Mouse (Mus musculus): Measurements from ENCODE around the gene Atxn2l. TPM values are rescaled to one million over a fixed set of nuclear protein-coding genes. Genes with fewer than 3 reads are reported as not detected.

The Atxn2l gene
- polyA plus RNA-seq, 1 experiment from 2014 or later: 30.3 TPM

DNA sequence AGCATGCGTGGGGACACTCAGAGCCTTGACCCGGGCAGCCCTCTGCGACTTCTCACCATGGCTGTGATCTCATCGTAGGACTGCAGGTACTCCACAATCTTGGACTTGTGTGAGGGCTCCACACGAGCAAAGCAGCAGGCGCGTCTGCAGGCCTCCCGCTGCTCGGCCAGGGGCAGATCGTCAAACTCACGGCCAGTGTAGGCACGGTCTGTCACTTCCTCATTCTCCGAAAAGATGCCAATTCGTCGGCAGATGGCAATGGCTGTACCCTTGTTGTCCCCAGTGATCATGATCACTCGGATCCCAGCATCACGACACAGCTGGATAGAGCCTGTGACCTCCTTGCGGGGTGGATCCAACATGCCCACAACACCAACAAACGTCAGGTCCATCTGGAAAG, 54.8 kb downstream of the Atxn2l start:
- no peak overlapping the region for H3K4me3 ChIP-seq (replicated peaks; ENCODE audit: low read depth, low read length)
- H3K36me3 ChIP-seq (ENCODE audit: insufficient read depth, low read length): peaks cover 32% of the 10 kb centered on the region
- H3K27ac ChIP-seq: no peak overlapping the region
- TF ChIP-seq CTCF (IDR thresholded peaks at IDR 0.05; ENCODE audit: low read depth): no peak
- H3K9me3 ChIP-seq (replicated peaks; ENCODE audit: low read length): no peaks in the 10 kb centered on the region
- no peaks in the 10 kb centered on the region for H3K4me1 ChIP-seq (replicated peaks; ENCODE audit: insufficient read depth, low read length)
- H3K27me3 ChIP-seq (ENCODE audit: insufficient read depth, low read length): no peaks in the 10 kb centered on the region
- no peak overlapping the region for H3K4me2 ChIP-seq (ENCODE audit: low read length)
- 89% methylated on average over 19 of the region's 19 CpGs for WGBS
- DNase-seq (ENCODE audit: low spot score): no peak
- no peak overlapping the region for H3K9ac ChIP-seq (ENCODE audit: low read depth, low read length)
- no peak for ATAC-seq (replicated peaks; ENCODE audit: low FRiP score, low read depth)

DNA sequence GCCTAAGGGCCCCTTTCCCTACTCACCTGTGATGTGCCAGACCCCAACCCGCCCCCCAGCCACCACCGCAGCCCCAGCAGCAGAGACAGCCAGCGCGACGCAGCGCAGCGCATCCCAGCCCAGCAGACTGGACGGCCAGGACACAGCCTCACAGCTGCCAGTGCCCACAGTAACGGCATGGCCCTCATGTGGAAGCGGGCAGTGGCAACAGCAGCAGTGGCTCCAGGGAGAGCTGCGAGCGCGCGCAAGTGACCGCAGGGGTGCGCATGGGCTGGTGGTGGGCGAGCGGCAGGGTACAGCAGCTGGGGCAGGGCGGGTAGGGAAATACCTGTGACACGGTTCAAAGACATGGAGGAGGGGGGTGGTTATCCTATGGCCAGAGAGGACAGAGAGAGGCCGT, 57.0 kb downstream of the Atxn2l start:
- Histone ChIP-seq H3K4me2 (ENCODE audit: low read length) (no peak overlapping the region), H3K4me3 (replicated peaks; ENCODE audit: low read depth, low read length) (no peak overlapping the region), H3K9me3 (replicated peaks; ENCODE audit: low read length) (no peaks in the 10 kb centered on the region), H3K4me1 (replicated peaks; ENCODE audit: insufficient read depth, low read length) (no peaks in the 10 kb centered on the region), H3K9ac (ENCODE audit: low read depth, low read length) (no peak overlapping the region), H3K27me3 (ENCODE audit: insufficient read depth, low read length) (no peaks in the 10 kb centered on the region), H3K36me3 (ENCODE audit: insufficient read depth, low read length) (peaks cover 32% of the 10 kb centered on the region), H3K27ac (no peak overlapping the region)
- DNase-seq (ENCODE audit: low spot score) (no peak), ATAC-seq (replicated peaks; ENCODE audit: low FRiP score, low read depth) (no peak)
- 94% methylated on average over 19 of the region's 21 CpGs for WGBS
- TF ChIP-seq CTCF (IDR thresholded peaks at IDR 0.05; ENCODE audit: low read depth): no peak

- 92% methylated on average over 15 of the region's 15 CpGs for WGBS
- Histone ChIP-seq H3K36me3 (ENCODE audit: insufficient read depth, low read length) (peaks cover 32% of the 10 kb centered on the region), H3K9me3 (replicated peaks; ENCODE audit: low read length) (no peaks in the 10 kb centered on the region), H3K4me3 (replicated peaks; ENCODE audit: low read depth, low read length) (no peak overlapping the region), H3K4me2 (ENCODE audit: low read length) (no peak overlapping the region), H3K9ac (ENCODE audit: low read depth, low read length) (no peak overlapping the region), H3K4me1 (replicated peaks; ENCODE audit: insufficient read depth, low read length) (no peaks in the 10 kb centered on the region), H3K27ac (no peak overlapping the region), H3K27me3 (ENCODE audit: insufficient read depth, low read length) (no peaks in the 10 kb centered on the region)
- TF ChIP-seq CTCF (IDR thresholded peaks at IDR 0.05; ENCODE audit: low read depth): no peak
- ATAC-seq (replicated peaks; ENCODE audit: low FRiP score, low read depth) (no peak), DNase-seq (ENCODE audit: low spot score) (no peak)
These were observed 58.0 kb downstream of the Atxn2l start for GRCm38 (mm10) chr7:126445104-126445815.

DNA sequence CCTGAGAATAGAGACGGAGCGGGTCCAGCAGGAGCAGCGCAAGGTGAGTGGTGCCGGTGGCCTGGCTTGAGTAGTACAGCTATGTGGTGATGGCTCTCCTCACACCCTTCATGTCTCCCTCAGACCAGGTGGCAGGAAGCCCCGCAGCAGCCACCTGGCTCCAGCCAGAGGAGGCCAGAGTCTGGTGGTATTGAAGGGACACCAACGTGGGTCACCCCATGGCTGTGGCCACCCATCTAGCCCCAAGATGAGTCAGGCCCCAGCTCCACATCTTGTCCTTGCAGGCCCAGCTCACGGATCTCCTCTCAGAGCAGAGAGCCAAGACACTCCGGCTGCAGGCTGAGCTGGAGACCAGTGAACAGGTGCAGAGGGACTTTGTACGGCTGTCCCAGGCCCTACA, 58.7 kb downstream of the Atxn2l start:
- peaks cover 32% of the 10 kb centered on the region for H3K36me3 ChIP-seq (ENCODE audit: insufficient read depth, low read length)
- no peak overlapping the region for H3K4me2 ChIP-seq (ENCODE audit: low read length)
- no peaks in the 10 kb centered on the region for H3K4me1 ChIP-seq (replicated peaks; ENCODE audit: insufficient read depth, low read length)
- ATAC-seq (replicated peaks; ENCODE audit: low FRiP score, low read depth) (no peak), DNase-seq (ENCODE audit: low spot score) (no peak)
- no peak overlapping the region for H3K4me3 ChIP-seq (replicated peaks; ENCODE audit: low read depth, low read length)
- no peaks in the 10 kb centered on the region for H3K9me3 ChIP-seq (replicated peaks; ENCODE audit: low read length)
- WGBS: 93% methylated on average over 9 of the region's 9 CpGs
- no peak for TF ChIP-seq CTCF (IDR thresholded peaks at IDR 0.05; ENCODE audit: low read depth)
- no peaks in the 10 kb centered on the region for H3K27me3 ChIP-seq (ENCODE audit: insufficient read depth, low read length)
- no peak overlapping the region for H3K9ac ChIP-seq (ENCODE audit: low read depth, low read length)
- H3K27ac ChIP-seq: no peak overlapping the region

DNA sequence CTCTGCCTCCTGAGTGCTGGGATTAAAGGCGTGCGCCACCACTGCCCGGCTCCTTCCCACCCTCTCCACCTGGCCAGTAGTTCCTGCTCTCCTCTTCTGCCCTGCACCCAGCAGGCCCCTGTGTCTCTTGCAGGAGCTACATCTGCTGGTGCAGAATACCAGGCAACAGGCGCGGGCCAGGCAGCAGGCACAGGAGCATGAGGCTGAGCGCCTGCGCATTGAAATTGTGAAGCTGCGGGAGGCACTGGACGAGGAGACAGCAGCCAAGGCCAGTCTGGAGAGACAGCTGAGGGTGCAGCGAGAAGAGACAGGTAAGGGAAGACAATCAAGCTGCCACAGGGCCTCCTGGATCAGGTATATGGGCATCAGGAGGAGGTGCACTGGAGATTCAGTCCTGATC, 59.2 kb downstream of the Atxn2l start:
- no peak overlapping the region for H3K4me2 ChIP-seq (ENCODE audit: low read length)
- H3K9me3 ChIP-seq (replicated peaks; ENCODE audit: low read length): no peaks in the 10 kb centered on the region
- TF ChIP-seq CTCF (IDR thresholded peaks at IDR 0.05; ENCODE audit: low read depth): no peak
- H3K27ac ChIP-seq: no peak overlapping the region
- H3K36me3 ChIP-seq (ENCODE audit: insufficient read depth, low read length): peaks cover 32% of the 10 kb centered on the region
- H3K9ac ChIP-seq (ENCODE audit: low read depth, low read length): no peak overlapping the region
- no peak for DNase-seq (ENCODE audit: low spot score)
- H3K4me1 ChIP-seq (replicated peaks; ENCODE audit: insufficient read depth, low read length): no peaks in the 10 kb centered on the region
- H3K27me3 ChIP-seq (ENCODE audit: insufficient read depth, low read length): no peaks in the 10 kb centered on the region
- H3K4me3 ChIP-seq (replicated peaks; ENCODE audit: low read depth, low read length): no peak overlapping the region
- ATAC-seq (replicated peaks; ENCODE audit: low FRiP score, low read depth): no peak
- WGBS: 92% methylated on average over 10 of the region's 10 CpGs

Other genes starting within 250 kb of the Atxn2l start
- gene Sbk1, start 230.8 kb downstream of the Atxn2l start, polyA plus RNA-seq (2015; fragmentation: Nextera tagmentation; extraction: Ambion mirVana): 17.7 and 19.7 TPM in 2 replicates
- gene Lat, start 133.9 kb downstream of the Atxn2l start, polyA plus RNA-seq (2015; fragmentation: Nextera tagmentation; extraction: Ambion mirVana): 0.93 and 1.1 TPM in 2 replicates
- gene Spns1, start 126.0 kb downstream of the Atxn2l start, polyA plus RNA-seq (2015; fragmentation: Nextera tagmentation; extraction: Ambion mirVana): 57.6 and 62.8 TPM in 2 replicates
- gene Nfatc2ip, start 106.7 kb downstream of the Atxn2l start, polyA plus RNA-seq (2015; fragmentation: Nextera tagmentation; extraction: Ambion mirVana): 2.0 and 2.5 TPM in 2 replicates
- 0.10 and 0.16 TPM in 2 replicates for gene Cd19, start 88.5 kb downstream of the Atxn2l start, polyA plus RNA-seq (2015; fragmentation: Nextera tagmentation; extraction: Ambion mirVana)
- 29.7 and 31.7 TPM in 2 replicates for gene Rabep2, start 74.7 kb downstream of the Atxn2l start, polyA plus RNA-seq (2015; fragmentation: Nextera tagmentation; extraction: Ambion mirVana)
- gene Atp2a1, start 40.3 kb downstream of the Atxn2l start, polyA plus RNA-seq (2015; fragmentation: Nextera tagmentation; extraction: Ambion mirVana): 0.45 and 0.71 TPM in 2 replicates
- gene Sh2b1, start 28.0 kb downstream of the Atxn2l start, polyA plus RNA-seq (2015; fragmentation: Nextera tagmentation; extraction: Ambion mirVana): 44.1 and 44.8 TPM in 2 replicates
- 117 and 134 TPM in 2 replicates for gene Tufm, start 16.1 kb downstream of the Atxn2l start, polyA plus RNA-seq (2015; fragmentation: Nextera tagmentation; extraction: Ambion mirVana)
- 213 and 217 TPM in 2 replicates for gene Eif3c, start 63.0 kb upstream of the Atxn2l start, polyA plus RNA-seq (2015; fragmentation: Nextera tagmentation; extraction: Ambion mirVana)
- 1.2 and 1.3 TPM in 2 replicates for gene Apobr, start 81.5 kb upstream of the Atxn2l start, polyA plus RNA-seq (2015; fragmentation: Nextera tagmentation; extraction: Ambion mirVana)
- gene Cln3, start 82.4 kb upstream of the Atxn2l start, polyA plus RNA-seq (2015; fragmentation: Nextera tagmentation; extraction: Ambion mirVana): 34.4 and 36.9 TPM in 2 replicates
- not detected in 2 replicates for gene Il27, start 91.5 kb upstream of the Atxn2l start, polyA plus RNA-seq (2015; fragmentation: Nextera tagmentation; extraction: Ambion mirVana)
- gene Nupr1, start 127.4 kb upstream of the Atxn2l start, polyA plus RNA-seq (2015; fragmentation: Nextera tagmentation; extraction: Ambion mirVana): 24.5 and 24.8 TPM in 2 replicates
- 37.8 and 38.6 TPM in 2 replicates for gene Sgf29, start 145.9 kb upstream of the Atxn2l start, polyA plus RNA-seq (2015; fragmentation: Nextera tagmentation; extraction: Ambion mirVana)
- 13.4 and 17.3 TPM in 2 replicates for gene Sult1a1, start 173.0 kb upstream of the Atxn2l start, polyA plus RNA-seq (2015; fragmentation: Nextera tagmentation; extraction: Ambion mirVana)
- gene Bola2, start 192.0 kb upstream of the Atxn2l start, polyA plus RNA-seq (2015; fragmentation: Nextera tagmentation; extraction: Ambion mirVana): 140 and 145 TPM in 2 replicates
- gene Slx1b, start 192.3 kb upstream of the Atxn2l start, polyA plus RNA-seq (2015; fragmentation: Nextera tagmentation; extraction: Ambion mirVana): 7.1 and 9.0 TPM in 2 replicates
- 13.1 and 14.6 TPM in 2 replicates for gene Coro1a, start 204.3 kb upstream of the Atxn2l start, polyA plus RNA-seq (2015; fragmentation: Nextera tagmentation; extraction: Ambion mirVana)